Mouse (Mus musculus) heart, adult 2 months (tissue): ENCODE data around the gene Ltn1.

Experiments used
- CTCF ChIP-seq: fragments of 200-600 bp; IDR thresholded peaks from 2 replicates; pipeline ENCODE4 v1.8.1; 2022; ENCODE audit warnings: antibody characterized with exemption, mild to moderate bottlenecking, moderate library complexity
- POLR2A ChIP-seq: fragments of 200-500 bp; IDR thresholded peaks from 2 replicates; pipeline ENCODE4 v1.6.1; 2011; ENCODE audit warnings: mild to moderate bottlenecking, low read depth, low read length, control low read depth; ENCODE audit not compliant: insufficient read depth

GRCm38 (mm10) chr16:87329986-87330385, 102.4 kb downstream of the Ltn1 start:
- no peak for TF ChIP-seq CTCF
- TF ChIP-seq POLR2A, result no peak
